Mouse (Mus musculus): ENCODE results near the gene Ttc28. TPM values are rescaled to one million over a fixed set of nuclear protein-coding genes. Genes with fewer than 3 reads are reported as not detected.

Gene Ttc28
- polyA plus RNA-seq, 1 experiment: 3.4 TPM

- Histone ChIP-seq H3K27me3 (ENCODE audit: control insufficient read depth, insufficient read depth, insufficient read length) (peaks cover 17% of the 10 kb centered on the region), H3K4me3 (ENCODE audit: insufficient read depth, poor library complexity, severe bottlenecking) (no peak overlapping the region), H3K79me2 (ENCODE audit: control insufficient read depth, insufficient read depth) (no peaks in the 10 kb centered on the region), H3K79me3 (ENCODE audit: low read depth) (no peaks in the 10 kb centered on the region), H3K36me3 (ENCODE audit: control insufficient read depth, insufficient read depth) (no peaks in the 10 kb centered on the region), H3ac (ENCODE audit: control insufficient read depth, insufficient read length, low read depth) (no peak overlapping the region)
- TF ChIP-seq USF1 (IDR thresholded peaks at IDR 0.05; ENCODE audit: low read depth): peak; percentile 43
- no peak for TF ChIP-seq MYOG (IDR thresholded peaks at IDR 0.05; ENCODE audit: control insufficient read depth, extremely low read depth, insufficient read length)
- no peak for TF ChIP-seq CEBPB (IDR thresholded peaks at IDR 0.05; ENCODE audit: low read depth)
- no peak for TF ChIP-seq MAX (IDR thresholded peaks at IDR 0.05)
Observed at GRCm38 (mm10) chr5:111313833-111314232, 434.2 kb downstream of the Ttc28 start.

GRCm38 (mm10) chr5:111315061-111315460 is 435.5 kb downstream of the Ttc28 start:
- H3ac ChIP-seq (ENCODE audit: control insufficient read depth, insufficient read length, low read depth): no peak overlapping the region
- no peaks in the 10 kb centered on the region for H3K79me2 ChIP-seq (ENCODE audit: control insufficient read depth, insufficient read depth)
- peaks cover 17% of the 10 kb centered on the region for H3K27me3 ChIP-seq (ENCODE audit: control insufficient read depth, insufficient read depth, insufficient read length)
- TF ChIP-seq MYOD1 (IDR thresholded peaks at IDR 0.05; ENCODE audit: control insufficient read depth, insufficient read length, low read depth) (no peak), FOSL1 (IDR thresholded peaks at IDR 0.05; ENCODE audit: insufficient read depth, low read length, poor library complexity, severe bottlenecking) (no peak), MYOG (IDR thresholded peaks at IDR 0.05; ENCODE audit: control insufficient read depth, extremely low read depth, insufficient read length) (no peak), USF1 (IDR thresholded peaks at IDR 0.05; ENCODE audit: low read depth) (no peak), MAX (IDR thresholded peaks at IDR 0.05) (no peak), CTCF (IDR thresholded peaks at IDR 0.05; ENCODE audit: control insufficient read depth, insufficient read depth, insufficient read length) (no peak), CEBPB (IDR thresholded peaks at IDR 0.05; ENCODE audit: low read depth) (no peak)
- H3K4me3 ChIP-seq (ENCODE audit: insufficient read depth, poor library complexity, severe bottlenecking): no peak overlapping the region
- H3K79me3 ChIP-seq (ENCODE audit: low read depth): no peaks in the 10 kb centered on the region
- no peaks in the 10 kb centered on the region for H3K36me3 ChIP-seq (ENCODE audit: control insufficient read depth, insufficient read depth)

GRCm38 (mm10) chr5:111317526-111317925 is 437.9 kb downstream of the Ttc28 start:
- no peaks in the 10 kb centered on the region for H3K79me2 ChIP-seq (ENCODE audit: control insufficient read depth, insufficient read depth)

GRCm38 (mm10) chr5:111318946-111319345 is 439.3 kb downstream of the Ttc28 start:
- Histone ChIP-seq H3K4me3 (ENCODE audit: insufficient read depth, poor library complexity, severe bottlenecking) (no peak overlapping the region), H3ac (ENCODE audit: control insufficient read depth, insufficient read length, low read depth) (no peak overlapping the region), H3K79me3 (ENCODE audit: low read depth) (no peaks in the 10 kb centered on the region), H3K36me3 (ENCODE audit: control insufficient read depth, insufficient read depth) (no peaks in the 10 kb centered on the region), H3K79me2 (ENCODE audit: control insufficient read depth, insufficient read depth) (no peaks in the 10 kb centered on the region), H3K27me3 (ENCODE audit: control insufficient read depth, insufficient read depth, insufficient read length) (peaks cover 20% of the 10 kb centered on the region)
- TF ChIP-seq MYOG (IDR thresholded peaks at IDR 0.05; ENCODE audit: control insufficient read depth, extremely low read depth, insufficient read length): no peak
- TF ChIP-seq CEBPB (IDR thresholded peaks at IDR 0.05; ENCODE audit: low read depth): no peak
- TF ChIP-seq MYOD1 (IDR thresholded peaks at IDR 0.05; ENCODE audit: control insufficient read depth, insufficient read length, low read depth): no peak
- TF ChIP-seq MAX (IDR thresholded peaks at IDR 0.05): no peak
- TF ChIP-seq FOSL1 (IDR thresholded peaks at IDR 0.05; ENCODE audit: insufficient read depth, low read length, poor library complexity, severe bottlenecking): no peak
- no peak for TF ChIP-seq CTCF (IDR thresholded peaks at IDR 0.05; ENCODE audit: control insufficient read depth, insufficient read depth, insufficient read length)
- TF ChIP-seq USF1 (IDR thresholded peaks at IDR 0.05; ENCODE audit: low read depth): no peak

More at GRCm38 (mm10) chr5:111317526-111317925, 437.9 kb downstream of the Ttc28 start:
- H3K36me3 ChIP-seq (ENCODE audit: control insufficient read depth, insufficient read depth): no peaks in the 10 kb centered on the region
- H3ac ChIP-seq (ENCODE audit: control insufficient read depth, insufficient read length, low read depth): no peak overlapping the region
- H3K27me3 ChIP-seq (ENCODE audit: control insufficient read depth, insufficient read depth, insufficient read length): peaks cover 17% of the 10 kb centered on the region
- TF ChIP-seq MYOG (IDR thresholded peaks at IDR 0.05; ENCODE audit: control insufficient read depth, extremely low read depth, insufficient read length): no peak
- no peak for TF ChIP-seq MYOD1 (IDR thresholded peaks at IDR 0.05; ENCODE audit: control insufficient read depth, insufficient read length, low read depth)
- no peak for TF ChIP-seq CEBPB (IDR thresholded peaks at IDR 0.05; ENCODE audit: low read depth)
- TF ChIP-seq MAX (IDR thresholded peaks at IDR 0.05): no peak
- TF ChIP-seq USF1 (IDR thresholded peaks at IDR 0.05; ENCODE audit: low read depth): no peak
- no peak for TF ChIP-seq CTCF (IDR thresholded peaks at IDR 0.05; ENCODE audit: control insufficient read depth, insufficient read depth, insufficient read length)
- TF ChIP-seq FOSL1 (IDR thresholded peaks at IDR 0.05; ENCODE audit: insufficient read depth, low read length, poor library complexity, severe bottlenecking): no peak
- no peaks in the 10 kb centered on the region for H3K79me3 ChIP-seq (ENCODE audit: low read depth)
- no peak overlapping the region for H3K4me3 ChIP-seq (ENCODE audit: insufficient read depth, poor library complexity, severe bottlenecking)

GRCm38 (mm10) chr5:111325813-111326212 is 446.2 kb downstream of the Ttc28 start:
- no peaks in the 10 kb centered on the region for H3K36me3 ChIP-seq (ENCODE audit: control insufficient read depth, insufficient read depth)
- H3ac ChIP-seq (ENCODE audit: control insufficient read depth, insufficient read length, low read depth): no peak overlapping the region
- peaks cover 1% of the 10 kb centered on the region for H3K79me3 ChIP-seq (ENCODE audit: low read depth)
- peaks cover 3% of the 10 kb centered on the region for H3K79me2 ChIP-seq (ENCODE audit: control insufficient read depth, insufficient read depth)
- no peak overlapping the region for H3K4me3 ChIP-seq (ENCODE audit: insufficient read depth, poor library complexity, severe bottlenecking)
- TF ChIP-seq CEBPB (IDR thresholded peaks at IDR 0.05; ENCODE audit: low read depth) (no peak), MYOD1 (IDR thresholded peaks at IDR 0.05; ENCODE audit: control insufficient read depth, insufficient read length, low read depth) (no peak), CTCF (IDR thresholded peaks at IDR 0.05; ENCODE audit: control insufficient read depth, insufficient read depth, insufficient read length) (no peak)
- peaks cover 6% of the 10 kb centered on the region for H3K27me3 ChIP-seq (ENCODE audit: control insufficient read depth, insufficient read depth, insufficient read length)

- peaks cover 3% of the 10 kb centered on the region for H3K36me3 ChIP-seq (ENCODE audit: control insufficient read depth, insufficient read depth)
- no peak overlapping the region for H3K4me3 ChIP-seq (ENCODE audit: insufficient read depth, poor library complexity, severe bottlenecking)
- H3K79me2 ChIP-seq (ENCODE audit: control insufficient read depth, insufficient read depth): peaks cover 19% of the 10 kb centered on the region
- peaks cover 6% of the 10 kb centered on the region for H3K27me3 ChIP-seq (ENCODE audit: control insufficient read depth, insufficient read depth, insufficient read length)
- H3K79me3 ChIP-seq (ENCODE audit: low read depth): peaks cover 17% of the 10 kb centered on the region
- TF ChIP-seq CTCF (IDR thresholded peaks at IDR 0.05; ENCODE audit: control insufficient read depth, insufficient read depth, insufficient read length) (no peak), MYOG (IDR thresholded peaks at IDR 0.05; ENCODE audit: control insufficient read depth, extremely low read depth, insufficient read length) (no peak), USF1 (IDR thresholded peaks at IDR 0.05; ENCODE audit: low read depth) (no peak), MYOD1 (IDR thresholded peaks at IDR 0.05; ENCODE audit: control insufficient read depth, insufficient read length, low read depth) (no peak), MAX (IDR thresholded peaks at IDR 0.05) (no peak), CEBPB (IDR thresholded peaks at IDR 0.05; ENCODE audit: low read depth) (no peak), FOSL1 (IDR thresholded peaks at IDR 0.05; ENCODE audit: insufficient read depth, low read length, poor library complexity, severe bottlenecking) (no peak)
- H3ac ChIP-seq (ENCODE audit: control insufficient read depth, insufficient read length, low read depth): no peak overlapping the region
Observed at GRCm38 (mm10) chr5:111327420-111327819, 447.8 kb downstream of the Ttc28 start.
